In the genomic region with DNA sequence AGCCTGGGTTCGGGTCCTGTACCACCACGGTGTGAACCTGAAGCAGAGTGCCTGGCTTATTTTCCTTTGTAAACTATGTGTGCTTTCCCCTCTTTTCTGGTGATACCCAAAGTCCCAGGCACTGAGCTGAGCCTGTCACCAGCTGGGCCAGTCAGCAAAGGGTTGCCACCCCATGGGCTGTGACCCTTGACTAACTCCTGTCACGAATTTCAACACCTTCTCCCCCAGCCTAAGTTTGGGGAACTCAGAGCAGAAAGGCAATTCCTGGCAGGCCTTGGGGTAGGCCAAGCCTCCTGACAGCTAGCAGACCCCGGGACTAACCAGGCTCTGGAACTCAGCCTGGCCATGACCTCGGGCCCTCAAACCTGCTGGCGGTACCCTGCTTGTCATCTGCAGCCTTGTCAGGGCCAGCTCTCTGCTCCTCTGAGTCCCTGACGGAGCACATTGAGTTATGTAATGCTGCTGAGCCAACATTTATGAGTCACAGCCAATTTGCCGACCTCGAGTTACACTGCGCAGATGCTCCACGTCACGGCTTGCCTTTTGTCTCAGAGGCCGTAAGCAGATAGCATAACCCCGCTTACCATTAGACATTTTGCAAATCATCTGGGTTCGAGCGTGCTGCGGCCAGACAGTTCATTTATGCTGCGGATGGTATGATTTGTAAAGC, we compare ENCODE assay signal across 8 mouse cellular contexts.
DNase-seq lines count a peak whose midpoint lies in the region; ATAC-seq lines count a peak whose summit lies in the region.

No protein-coding gene starts in this region.

- H3K27me3 ChIP-seq in heart, embryonic 10.5 days (ENCODE audit: insufficient read depth, poor library complexity, severe bottlenecking): peaks cover 16% of the 10 kb centered on the region
- H3K27me3 ChIP-seq in embryonic facial prominence, embryonic 11.5 days (ENCODE audit: control insufficient read depth, insufficient read depth, low read length): no peaks in the 10 kb centered on the region
- peaks cover 34% of the 10 kb centered on the region for H3K27me3 ChIP-seq in intestine, embryonic 14.5 days (replicated peaks; ENCODE audit: control insufficient read depth, insufficient read depth, low read length)
- peaks cover 6% of the 10 kb centered on the region; the same call in 1 of the 2 replicates for H3K27me3 ChIP-seq in limb, embryonic 10.5 days (ENCODE audit: low read depth, poor library complexity, severe bottlenecking)

- ATAC-seq in embryonic facial prominence, embryonic 11.5 days (replicated peaks; ENCODE audit: insufficient number of reproducible peaks, low FRiP score, low TSS enrichment, low read depth): no peak
- peak; percentile 84 for ATAC-seq in intestine, embryonic 14.5 days (replicated peaks; ENCODE audit: low FRiP score, low TSS enrichment, low read depth)
- 0 out of 2 replicates have a peak, but pooled peaks have one; percentile 28 for ATAC-seq in neutrophil, adult 5-6 weeks (ENCODE audit: extremely low read depth, insufficient number of reproducible peaks, low FRiP score, poor library complexity, severe bottlenecking)

- no peak overlapping the region for H3K4me3 ChIP-seq in heart, embryonic 10.5 days
- no peak overlapping the region for H3K4me3 ChIP-seq in embryonic facial prominence, embryonic 11.5 days (ENCODE audit: low read depth, low read length)
- H3K4me3 ChIP-seq in intestine, embryonic 14.5 days (ENCODE audit: low read depth, low read length): no peak overlapping the region
- no peak overlapping the region for H3K4me3 ChIP-seq in limb, embryonic 10.5 days

- DNase-seq in heart, adult 11 months: peak; percentile 97
- no peak for DNase-seq in heart, embryonic 10.5 days (ENCODE audit: low spot score)
- DNase-seq in adrenal gland, adult (ENCODE audit: inconsistent age in 2 of 2, low spot score in 1 of 2): peak; percentile 94 to 97
- peak; percentile 74 for DNase-seq in embryonic facial prominence, embryonic 11.5 days (ENCODE audit: low spot score)
- peak; percentile 75 for DNase-seq in intestine, embryonic 14.5 days (ENCODE audit: low spot score)
- peak; percentile 63 for DNase-seq in limb, embryonic 10.5 days (ENCODE audit: low spot score)
- DNase-seq in thymus, postnatal 4 days: no peak

- peaks cover 22% of the 10 kb centered on the region for H3K4me1 ChIP-seq in heart, embryonic 10.5 days
- no peaks in the 10 kb centered on the region for H3K4me1 ChIP-seq in embryonic facial prominence, embryonic 11.5 days (ENCODE audit: control insufficient read depth, insufficient read depth, low read length)
- H3K4me1 ChIP-seq in intestine, embryonic 14.5 days (replicated peaks; ENCODE audit: control insufficient read depth, insufficient read depth, low read length): peaks cover 5% of the 10 kb centered on the region; the same call in 1 of the 2 replicates
- H3K4me1 ChIP-seq in limb, embryonic 10.5 days: peaks cover 29% of the 10 kb centered on the region

- H3K27ac ChIP-seq in heart, embryonic 10.5 days: no peak overlapping the region
- H3K27ac ChIP-seq in embryonic facial prominence, embryonic 11.5 days (replicated peaks; ENCODE audit: low read depth, low read length): no peak overlapping the region
- peak overlapping the region; percentile 25; the same call in 1 of the 2 replicates for H3K27ac ChIP-seq in intestine, embryonic 14.5 days (ENCODE audit: low read depth)
- peak overlapping the region; percentile 32; the same call in 1 of the 2 replicates for H3K27ac ChIP-seq in limb, embryonic 10.5 days

- no peak overlapping the region for H3K4me2 ChIP-seq in embryonic facial prominence, embryonic 11.5 days (ENCODE audit: low read depth, low read length)
- no peak overlapping the region for H3K4me2 ChIP-seq in intestine, embryonic 14.5 days (ENCODE audit: low read length)

- no peaks in the 10 kb centered on the region for H3K9me3 ChIP-seq in heart, embryonic 10.5 days
- no peaks in the 10 kb centered on the region for H3K9me3 ChIP-seq in embryonic facial prominence, embryonic 11.5 days (replicated peaks; ENCODE audit: control insufficient read depth, low read length)
- no peaks in the 10 kb centered on the region for H3K9me3 ChIP-seq in intestine, embryonic 14.5 days (ENCODE audit: control insufficient read depth, low read length)
- no peaks in the 10 kb centered on the region for H3K9me3 ChIP-seq in limb, embryonic 10.5 days (replicated peaks)

- WGBS in heart, embryonic 10.5 days: 66% methylated on average over 18 of the region's 18 CpGs
- 68% methylated on average over 18 of the region's 18 CpGs for WGBS in embryonic facial prominence, embryonic 11.5 days
- 33% methylated on average over 18 of the region's 18 CpGs for WGBS in intestine, embryonic 14.5 days
- 57% methylated on average over 18 of the region's 18 CpGs for WGBS in limb, embryonic 10.5 days

- no peak overlapping the region for H3K9ac ChIP-seq in embryonic facial prominence, embryonic 11.5 days (replicated peaks; ENCODE audit: low read length)
- no peak overlapping the region for H3K9ac ChIP-seq in intestine, embryonic 14.5 days (ENCODE audit: low read length)

- H3K36me3 ChIP-seq in heart, embryonic 10.5 days: no peaks in the 10 kb centered on the region
- H3K36me3 ChIP-seq in embryonic facial prominence, embryonic 11.5 days (replicated peaks; ENCODE audit: control insufficient read depth, insufficient read depth, low read depth, low read length): no peaks in the 10 kb centered on the region
- H3K36me3 ChIP-seq in intestine, embryonic 14.5 days (ENCODE audit: control insufficient read depth, insufficient read depth, low read length): no peaks in the 10 kb centered on the region
- H3K36me3 ChIP-seq in limb, embryonic 10.5 days: no peaks in the 10 kb centered on the region

Comparison
In these comparisons a context has a peak if more than half of its experiments do, and no peak if none do; other contexts are left out.
1. DNase-seq: peak in heart, adult 11 months (single experiment), adrenal gland, adult (2 of 2), embryonic facial prominence, embryonic 11.5 days (single experiment), intestine, embryonic 14.5 days (single experiment) and limb, embryonic 10.5 days (single experiment); none in heart, embryonic 10.5 days (single experiment) and thymus, postnatal 4 days (single experiment).
2. H3K27ac ChIP-seq: peak in intestine, embryonic 14.5 days (single experiment) and limb, embryonic 10.5 days (single experiment); none in heart, embryonic 10.5 days (single experiment) and embryonic facial prominence, embryonic 11.5 days (single experiment).